Mouse (Mus musculus) forebrain, embryonic 11.5 days (tissue): ENCODE results near the gene Nr2f1. TPM values are rescaled to one million over a fixed set of nuclear protein-coding genes. Genes with fewer than 3 reads are reported as not detected.

Experiments used
- ATAC-seq: fragments of 200-750 bp; cut with Nextera tagmentation; replicated peaks from 2 replicates; pipeline ENCODE4 v1.8.0; 2017; ENCODE audit warnings: moderate TSS enrichment; ENCODE audit not compliant: low FRiP score
- DNase-seq: peaks from one replicate; pipeline ENCODE4 v3.0.0-alpha.2; 2017; ENCODE audit warnings: low spot score
- H3K27ac ChIP-seq: fragments of 300-500 bp; sonication (generic); 2 replicates; pipeline ENCODE4 v1.5.1; 2014; ENCODE audit warnings: low read depth, low read length
- H3K27me3 ChIP-seq: fragments of 300-500 bp; sonication (generic); 2 replicates; pipeline ENCODE4 v1.6.1; 2014; ENCODE audit warnings: mild to moderate bottlenecking, low read length, mixed read lengths; ENCODE audit not compliant: control insufficient read depth, insufficient read depth
- H3K36me3 ChIP-seq: fragments of 300-500 bp; sonication (generic); 2 replicates; pipeline ENCODE4 v1.6.1; 2014; ENCODE audit warnings: mild to moderate bottlenecking, low read length, moderate library complexity, mixed read lengths; ENCODE audit not compliant: control insufficient read depth, insufficient read depth
- H3K4me1 ChIP-seq: fragments of 300-500 bp; sonication (generic); replicated peaks from 2 replicates; pipeline ENCODE4 v1.6.1; 2014; ENCODE audit warnings: low read length, mixed read lengths; ENCODE audit not compliant: control insufficient read depth, insufficient read depth
- H3K4me2 ChIP-seq: fragments of 300-500 bp; sonication (generic); 2 replicates; pipeline ENCODE4 v1.6.1; 2014; ENCODE audit warnings: low read depth, mild to moderate bottlenecking, low read length, moderate library complexity, mixed read lengths; ENCODE audit not compliant: severe bottlenecking
- H3K4me3 ChIP-seq: fragments of 300-500 bp; sonication (generic); 2 replicates; pipeline ENCODE4 v1.5.1; 2014; ENCODE audit warnings: low read depth, low read length
- H3K9ac ChIP-seq: fragments of 300-500 bp; sonication (generic); 2 replicates; pipeline ENCODE4 v1.6.1; 2014; ENCODE audit warnings: low read length
- H3K9me3 ChIP-seq: fragments of 300-500 bp; sonication (generic); 2 replicates; pipeline ENCODE4 v1.6.1; 2016; ENCODE audit warnings: low read length, mixed read lengths; ENCODE audit not compliant: control insufficient read depth
- WGBS: fragments of 180-500 bp; shearing (Covaris S2); extraction: QIAGEN DNeasy Blood & Tissue Kit; methylation state at CpG from one replicate; pipeline ENCODE4 v1.1.7; 2014; 5-methylcytosine and 5-hydroxymethylcytosine counted together
- polyA plus RNA-seq: library from polyadenylated mRNA; unstranded; fragments of >200 nt; fragmentation: Nextera tagmentation; extraction: Ambion mirVana; gene quantifications from 2 replicates; pipeline ENCODE4 v1.2.1, GENCODE M21; 2014

The Nr2f1 gene
- polyA plus RNA-seq, 1 experiment from 2014 or later, result 110 TPM

- WGBS, result under 1% methylated on average over 9 of the region's 9 CpGs
- peak; percentile 61 for DNase-seq
Observed at GRCm38 (mm10) chr13:78197286-78197818, 2.2 kb downstream of the Nr2f1 start.

GRCm38 (mm10) chr13:78196236-78196796 lies 3.2 kb downstream of the Nr2f1 start:
- Histone ChIP-seq H3K9ac (peak overlapping the region; percentile 97), H3K27me3 (peaks cover 17% of the 10 kb centered on the region), H3K27ac (peak overlapping the region; percentile 91), H3K4me1 (no peaks in the 10 kb centered on the region), H3K9me3 (no peaks in the 10 kb centered on the region), H3K4me3 (peak overlapping the region; percentile 89), H3K4me2 (peak overlapping the region; percentile 73), H3K36me3 (no peaks in the 10 kb centered on the region; the same call in 1 of the 2 replicates)
- DNase-seq (no peak), ATAC-seq (no peak)
- WGBS, result 1% methylated on average over 7 of the region's 7 CpGs

More at GRCm38 (mm10) chr13:78197286-78197818, 2.2 kb downstream of the Nr2f1 start:
- H3K4me3 ChIP-seq, result peak overlapping the region; percentile 89
- H3K36me3 ChIP-seq, result no peaks in the 10 kb centered on the region; the same call in 1 of the 2 replicates
- peak overlapping the region; percentile 100 for H3K9ac ChIP-seq
- no peaks in the 10 kb centered on the region for H3K9me3 ChIP-seq
- no peak for ATAC-seq
- H3K4me2 ChIP-seq, result peak overlapping the region; percentile 58
- peak overlapping the region; percentile 100 for H3K27ac ChIP-seq
- peaks cover 10% of the 10 kb centered on the region for H3K27me3 ChIP-seq
- no peaks in the 10 kb centered on the region for H3K4me1 ChIP-seq

GRCm38 (mm10) chr13:78195601-78196115 lies 3.9 kb downstream of the Nr2f1 start:
- H3K4me1 ChIP-seq, result no peaks in the 10 kb centered on the region
- no peaks in the 10 kb centered on the region for H3K9me3 ChIP-seq
- H3K36me3 ChIP-seq, result no peaks in the 10 kb centered on the region; the same call in 1 of the 2 replicates
- DNase-seq, result peak; percentile 71
- peak overlapping the region; percentile 89 for H3K4me3 ChIP-seq
- no peak for ATAC-seq
- peak overlapping the region; percentile 97 for H3K9ac ChIP-seq
- H3K27me3 ChIP-seq, result peaks cover 20% of the 10 kb centered on the region
- peak overlapping the region; percentile 73 for H3K4me2 ChIP-seq
- peak overlapping the region; percentile 91 for H3K27ac ChIP-seq
- WGBS, result 3% methylated on average over 13 of the region's 13 CpGs

- H3K36me3 ChIP-seq, result no peaks in the 10 kb centered on the region; the same call in 1 of the 2 replicates
- 2% methylated on average over 64 of the region's 64 CpGs for WGBS
Observed at GRCm38 (mm10) chr13:78194850-78195600, 4.5 kb downstream of the Nr2f1 start.

GRCm38 (mm10) chr13:78194135-78194849 lies 5.3 kb downstream of the Nr2f1 start:
- Histone ChIP-seq H3K4me3 (peak overlapping the region; percentile 89), H3K9ac (peak overlapping the region; percentile 97), H3K27me3 (peaks cover 29% of the 10 kb centered on the region), H3K27ac (peak overlapping the region; percentile 91), H3K36me3 (no peaks in the 10 kb centered on the region; the same call in 1 of the 2 replicates), H3K9me3 (no peaks in the 10 kb centered on the region), H3K4me1 (peaks cover 3% of the 10 kb centered on the region; the same call in 1 of the 2 replicates), H3K4me2 (peak overlapping the region; percentile 73)
- WGBS, result 4% methylated on average over 22 of the region's 26 CpGs
- DNase-seq (no peak), ATAC-seq (no peak)

More at GRCm38 (mm10) chr13:78194850-78195600, 4.5 kb downstream of the Nr2f1 start:
- Histone ChIP-seq H3K27me3 (peaks cover 23% of the 10 kb centered on the region), H3K27ac (peak overlapping the region; percentile 91), H3K4me3 (peak overlapping the region; percentile 89), H3K4me1 (no peaks in the 10 kb centered on the region; the same call in 1 of the 2 replicates), H3K4me2 (peak overlapping the region; percentile 73), H3K9me3 (no peaks in the 10 kb centered on the region), H3K9ac (peak overlapping the region; percentile 97)
- ATAC-seq (peak; percentile 3; the same call in 1 of the 2 replicates), DNase-seq (peak; percentile 77)

GRCm38 (mm10) chr13:78193211-78193610 lies 6.3 kb downstream of the Nr2f1 start:
- peak overlapping the region; percentile 73 for H3K4me2 ChIP-seq
- WGBS, result 9% methylated on average over 4 of the region's 4 CpGs
- peak overlapping the region; percentile 91 for H3K27ac ChIP-seq
- ATAC-seq (no peak), DNase-seq (no peak)
- H3K27me3 ChIP-seq, result peaks cover 33% of the 10 kb centered on the region
- peak overlapping the region; percentile 97 for H3K9ac ChIP-seq
- H3K36me3 ChIP-seq, result no peaks in the 10 kb centered on the region; the same call in 1 of the 2 replicates
- H3K4me3 ChIP-seq, result peak overlapping the region; percentile 89
- no peaks in the 10 kb centered on the region for H3K9me3 ChIP-seq
- H3K4me1 ChIP-seq, result peaks cover 7% of the 10 kb centered on the region

GRCm38 (mm10) chr13:78189586-78189985 lies 10.0 kb downstream of the Nr2f1 start:
- H3K27me3 ChIP-seq, result peaks cover 50% of the 10 kb centered on the region
- peak overlapping the region; percentile 70 for H3K9ac ChIP-seq
- 23% methylated on average over 10 of the region's 10 CpGs for WGBS
- H3K36me3 ChIP-seq, result peaks cover 2% of the 10 kb centered on the region; the same call in 1 of the 2 replicates
- peak overlapping the region; percentile 79; the same call in 1 of the 2 replicates for H3K27ac ChIP-seq
- H3K4me3 ChIP-seq, result peak overlapping the region; percentile 89
- peaks cover 14% of the 10 kb centered on the region for H3K4me1 ChIP-seq
- H3K9me3 ChIP-seq, result no peaks in the 10 kb centered on the region
- peak; percentile 54 for DNase-seq
- ATAC-seq, result no peak
- peak overlapping the region; percentile 73 for H3K4me2 ChIP-seq

- no peak for DNase-seq
Observed at GRCm38 (mm10) chr13:78187833-78188232, 11.7 kb downstream of the Nr2f1 start.

More at GRCm38 (mm10) chr13:78187833-78188232, 11.7 kb downstream of the Nr2f1 start:
- Histone ChIP-seq H3K4me3 (0 out of 2 replicates have a peak overlapping the region, but pooled peaks have one; percentile 5), H3K4me1 (peaks cover 17% of the 10 kb centered on the region), H3K27ac (peak overlapping the region; percentile 68), H3K27me3 (peaks cover 50% of the 10 kb centered on the region), H3K4me2 (peak overlapping the region; percentile 38), H3K9me3 (no peaks in the 10 kb centered on the region), H3K9ac (peak overlapping the region; percentile 57), H3K36me3 (peaks cover 2% of the 10 kb centered on the region; the same call in 1 of the 2 replicates)
- no peak for ATAC-seq
- 33% methylated on average over 5 of the region's 5 CpGs for WGBS
